Comparison of ENCODE assay signal across 8 mouse cellular contexts in genomic region chr14:47396165-47396652, GRCm38 (mm10). TPM values are rescaled to one million over a fixed set of nuclear protein-coding genes. Genes with fewer than 3 reads are reported as not detected.
DNase-seq lines count a peak whose midpoint lies in the region; ATAC-seq and TF ChIP-seq lines count a peak whose summit lies in the region.

No protein-coding gene starts in this region.

- 0 out of 2 replicates have a peak, but pooled peaks have one; percentile 9 for ATAC-seq in kidney, embryonic 15.5 days (replicated peaks; ENCODE audit: low FRiP score)
- ATAC-seq in midbrain, embryonic 15.5 days (replicated peaks): peak; percentile 83

- H3K4me1 ChIP-seq in embryonic fibroblast, embryonic 13.5 days (ENCODE audit: control insufficient read depth, insufficient read depth, low read length): no peaks in the 10 kb centered on the region
- no peaks in the 10 kb centered on the region for H3K4me1 ChIP-seq in kidney, embryonic 15.5 days
- H3K4me1 ChIP-seq in midbrain, embryonic 15.5 days: no peaks in the 10 kb centered on the region

- H3K36me3 ChIP-seq in kidney, embryonic 15.5 days: peaks cover 95% of the 10 kb centered on the region
- no peaks in the 10 kb centered on the region for H3K36me3 ChIP-seq in midbrain, embryonic 15.5 days (replicated peaks)

- no peak overlapping the region for H3K27ac ChIP-seq in embryonic fibroblast, embryonic 13.5 days (ENCODE audit: insufficient read depth, low read length)
- H3K27ac ChIP-seq in kidney, embryonic 15.5 days: no peak overlapping the region
- H3K27ac ChIP-seq in midbrain, embryonic 15.5 days: no peak overlapping the region

- no peak overlapping the region for H3K4me3 ChIP-seq in embryonic fibroblast, embryonic 13.5 days (ENCODE audit: insufficient read depth, low read length)
- no peak overlapping the region for H3K4me3 ChIP-seq in kidney, embryonic 15.5 days (replicated peaks)
- H3K4me3 ChIP-seq in midbrain, embryonic 15.5 days: no peak overlapping the region

- WGBS in kidney, embryonic 15.5 days: 66% methylated on average over 5 of the region's 5 CpGs
- WGBS in midbrain, embryonic 15.5 days: 59% methylated on average over 5 of the region's 5 CpGs

- H3K4me2 ChIP-seq in kidney, embryonic 15.5 days: no peak overlapping the region
- no peak overlapping the region for H3K4me2 ChIP-seq in midbrain, embryonic 15.5 days

- peak; percentile 43 for DNase-seq in gastrocnemius, adult 18-20 months (ENCODE audit: low spot score)
- no peak for DNase-seq in gastrocnemius, adult 8-10 months (ENCODE audit: low spot score in 2 of 2)
- DNase-seq in 3T3-L1 (ENCODE audit: low read depth, low spot score) (peak; percentile 74), ZHBTc4 (ENCODE audit: low read depth, low spot score) (peak; percentile 78)
- no peak for DNase-seq in adrenal gland, postnatal 25 days

- no peak for TF ChIP-seq POLR2A in embryonic fibroblast, embryonic 13.5 days (IDR thresholded peaks at IDR 0.05; ENCODE audit: low read depth, low read length)

- H3K27me3 ChIP-seq in kidney, embryonic 15.5 days: no peaks in the 10 kb centered on the region
- H3K27me3 ChIP-seq in midbrain, embryonic 15.5 days (replicated peaks): no peaks in the 10 kb centered on the region

- no peaks in the 10 kb centered on the region for H3K9me3 ChIP-seq in kidney, embryonic 15.5 days (replicated peaks)
- H3K9me3 ChIP-seq in midbrain, embryonic 15.5 days: no peaks in the 10 kb centered on the region

- H3K9ac ChIP-seq in kidney, embryonic 15.5 days: no peak overlapping the region
- H3K9ac ChIP-seq in midbrain, embryonic 15.5 days: no peak overlapping the region

- TF ChIP-seq CTCF in embryonic fibroblast, embryonic 13.5 days (IDR thresholded peaks at IDR 0.05; ENCODE audit: borderline replicate concordance, insufficient read depth, low read length): peak; percentile 63

RNA-seq across cellular contexts. Expression of gene Dlgap5, which starts 22.0 kb away (rescaled TPM):
- total RNA-seq in gastrocnemius, adult 18-20 months (2021): not detected
- total RNA-seq in gastrocnemius, adult 8-10 months (2022): not detected
- 22.6 and 28.8 TPM in 2 replicates for polyA plus RNA-seq in embryonic fibroblast, embryonic 13.5 days (2011; ENCODE audit: insufficient read length, low read depth, missing spikeins)
- 47.8 and 53.9 TPM in 2 replicates for polyA plus RNA-seq in kidney, embryonic 15.5 days (2015; fragmentation: Nextera tagmentation; extraction: Ambion mirVana)
- 6.8 and 7.8 TPM in 2 replicates for polyA plus RNA-seq in midbrain, embryonic 15.5 days (2015; fragmentation: Nextera tagmentation; extraction: Ambion mirVana)
- total RNA-seq in adrenal gland, postnatal 25 days (2021): 5.6 and 6.0 TPM in 2 replicates

RNA-seq across cellular contexts. Expression of gene Lgals3, which starts 28.7 kb away (rescaled TPM):
- 1 to 10 TPM; 4.8 to 4.9 TPM for total RNA-seq in gastrocnemius, adult 18-20 months (2021)
- 1 to 10 TPM; 2.1 to 8.5 (median 4.6) TPM for total RNA-seq in gastrocnemius, adult 8-10 months (2022)
- 117 and 150 TPM in 2 replicates for polyA plus RNA-seq in embryonic fibroblast, embryonic 13.5 days (2011; ENCODE audit: insufficient read length, low read depth, missing spikeins)
- polyA plus RNA-seq in kidney, embryonic 15.5 days (2015; fragmentation: Nextera tagmentation; extraction: Ambion mirVana): 21.9 and 25.8 TPM in 2 replicates
- 3.6 and 3.8 TPM in 2 replicates for polyA plus RNA-seq in midbrain, embryonic 15.5 days (2015; fragmentation: Nextera tagmentation; extraction: Ambion mirVana)
- total RNA-seq in adrenal gland, postnatal 25 days (2021): 5.2 and 10.2 TPM in 2 replicates

RNA-seq across cellular contexts. Expression of gene Fbxo34, which starts 54.0 kb away (rescaled TPM):
- 10 to 100 TPM; 11.2 to 12.6 TPM for total RNA-seq in gastrocnemius, adult 18-20 months (2021)
- 10 to 100 TPM; 10.2 to 15.1 (median 10.7) TPM for total RNA-seq in gastrocnemius, adult 8-10 months (2022)
- 19.4 and 20.3 TPM in 2 replicates for polyA plus RNA-seq in embryonic fibroblast, embryonic 13.5 days (2011; ENCODE audit: insufficient read length, low read depth, missing spikeins)
- 20.6 and 23.7 TPM in 2 replicates for polyA plus RNA-seq in kidney, embryonic 15.5 days (2015; fragmentation: Nextera tagmentation; extraction: Ambion mirVana)
- 31.9 and 36.0 TPM in 2 replicates for polyA plus RNA-seq in midbrain, embryonic 15.5 days (2015; fragmentation: Nextera tagmentation; extraction: Ambion mirVana)
- total RNA-seq in adrenal gland, postnatal 25 days (2021): 19.6 and 25.3 TPM in 2 replicates

Comparison
In these comparisons a context has a peak if more than half of its experiments do, and no peak if none do; other contexts are left out.
1. DNase-seq: peak in gastrocnemius, adult 18-20 months (single experiment), 3T3-L1 (single experiment) and ZHBTc4 (single experiment); none in gastrocnemius, adult 8-10 months (0 of 2) and adrenal gland, postnatal 25 days (single experiment).